Mouse (Mus musculus) midbrain, postnatal 0 days (tissue): ENCODE data around the gene Tnfrsf4. TPM values are rescaled to one million over a fixed set of nuclear protein-coding genes. Genes with fewer than 3 reads are reported as not detected.

Source experiments
- ATAC-seq: fragments of 200-750 bp; cut with Nextera tagmentation; 2 replicates; pipeline ENCODE4 v1.8.0; 2017; ENCODE audit warnings: moderate number of reproducible peaks, mild to moderate bottlenecking, moderate TSS enrichment, moderate library complexity; ENCODE audit not compliant: low FRiP score
- DNase-seq: peaks from one replicate; pipeline ENCODE4 v3.0.0-alpha.2; 2015; ENCODE audit warnings: low spot score
- H3K27ac ChIP-seq: fragments of 300-500 bp; sonication (generic); 2 replicates; pipeline ENCODE4 v1.5.1; 2014; ENCODE audit warnings: low read depth, mild to moderate bottlenecking, low read length, mixed read lengths
- H3K27me3 ChIP-seq: fragments of 300-500 bp; sonication (generic); 2 replicates; pipeline ENCODE4 v1.6.1; 2014; ENCODE audit warnings: low read length, control low read depth, mixed read lengths; ENCODE audit not compliant: insufficient read depth
- H3K36me3 ChIP-seq: fragments of 300-500 bp; sonication (generic); 2 replicates; pipeline ENCODE4 v1.6.1; 2014; ENCODE audit warnings: low read length, control low read depth, mixed read lengths; ENCODE audit not compliant: insufficient read depth
- H3K4me1 ChIP-seq: fragments of 300-500 bp; sonication (generic); 2 replicates; pipeline ENCODE4 v1.6.1; 2014; ENCODE audit warnings: mild to moderate bottlenecking, control low read depth, antibody characterized with exemption, low read length, mixed read lengths; ENCODE audit not compliant: insufficient read depth
- H3K4me2 ChIP-seq: fragments of 300-500 bp; sonication (generic); 2 replicates; pipeline ENCODE4 v1.6.1; 2014; ENCODE audit warnings: low read depth, mild to moderate bottlenecking, low read length, mixed read lengths; ENCODE audit not compliant: poor library complexity, severe bottlenecking
- H3K4me3 ChIP-seq: fragments of 300-500 bp; sonication (generic); 2 replicates; pipeline ENCODE4 v1.5.1; 2014; ENCODE audit warnings: low read depth, mild to moderate bottlenecking, low read length, moderate library complexity
- H3K9ac ChIP-seq: fragments of 300-500 bp; sonication (generic); replicated peaks from 2 replicates; pipeline ENCODE4 v1.6.1; 2014; ENCODE audit warnings: mild to moderate bottlenecking, low read length, moderate library complexity, mixed read lengths; ENCODE audit not compliant: poor library complexity, severe bottlenecking
- H3K9me3 ChIP-seq: fragments of 300-500 bp; sonication (generic); 2 replicates; pipeline ENCODE4 v1.6.1; 2016; ENCODE audit warnings: low read length, control low read depth
- CTCF ChIP-seq: IDR thresholded peaks from 2 replicates; pipeline ENCODE4 v1.5.1; 2016; ENCODE audit warnings: antibody characterized with exemption, mild to moderate bottlenecking
- WGBS: fragments of 180-500 bp; shearing (Covaris S2); extraction: QIAGEN DNeasy Blood & Tissue Kit; methylation state at CpG from one replicate; pipeline ENCODE4 v1.1.7; 2014; 5-methylcytosine and 5-hydroxymethylcytosine counted together
- polyA plus RNA-seq: library from polyadenylated mRNA; unstranded; fragments of >200 nt; fragmentation: Nextera tagmentation; extraction: Ambion mirVana; gene quantifications from 2 replicates; pipeline ENCODE4 v1.2.1, GENCODE M21; 2015
- total RNA-seq: library from RNA; depleted of rRNA; stranded (reverse); fragments of >200 nt; gene quantifications from 2 replicates; pipeline ENCODE4 v1.2.3, GENCODE M21; 2014

The Tnfrsf4 gene
- total and polyA plus RNA-seq, 2 experiments from 2014 or later: 0.78 to 1.4 TPM

DNA sequence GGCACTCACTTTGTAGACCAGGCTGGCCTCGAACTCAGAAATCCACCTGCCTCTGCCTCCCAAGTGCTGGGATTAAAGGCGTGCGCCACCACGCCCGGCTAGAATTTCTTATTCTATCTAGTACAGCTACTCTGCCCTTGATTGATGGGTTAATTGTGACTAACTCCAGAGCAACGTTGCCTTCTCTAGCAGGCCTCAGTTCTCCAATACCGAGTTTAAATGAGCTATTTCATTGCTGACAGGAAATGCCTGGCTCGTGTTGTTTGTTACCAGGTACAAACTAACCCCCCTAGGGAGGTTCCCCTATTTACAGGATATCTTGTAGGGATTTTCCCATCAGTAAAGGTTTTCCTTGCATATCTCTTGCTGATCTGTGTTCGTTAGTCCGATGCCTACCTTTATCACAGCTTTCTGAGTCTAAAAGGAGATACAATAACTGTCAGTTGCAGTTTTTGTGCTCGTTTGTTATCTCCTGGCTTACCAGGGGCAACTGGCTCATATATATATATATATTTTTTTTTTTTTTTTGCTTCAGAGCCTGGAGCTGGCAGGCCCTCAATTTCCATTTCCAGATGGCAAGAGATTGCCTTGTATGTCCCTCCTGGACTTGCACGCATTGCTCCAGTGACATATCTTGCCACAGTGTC lies 32.1 kb upstream of the Tnfrsf4 start:
- Histone ChIP-seq H3K4me1 (no peaks in the 10 kb centered on the region), H3K27me3 (no peaks in the 10 kb centered on the region), H3K9ac (no peak overlapping the region), H3K27ac (no peak overlapping the region), H3K4me2 (no peak overlapping the region), H3K9me3 (no peaks in the 10 kb centered on the region), H3K36me3 (no peaks in the 10 kb centered on the region), H3K4me3 (no peak overlapping the region)
- DNase-seq: no peak
- WGBS: 82% methylated on average over 12 of the region's 12 CpGs
- ATAC-seq: no peak
- no peak for TF ChIP-seq CTCF

DNA sequence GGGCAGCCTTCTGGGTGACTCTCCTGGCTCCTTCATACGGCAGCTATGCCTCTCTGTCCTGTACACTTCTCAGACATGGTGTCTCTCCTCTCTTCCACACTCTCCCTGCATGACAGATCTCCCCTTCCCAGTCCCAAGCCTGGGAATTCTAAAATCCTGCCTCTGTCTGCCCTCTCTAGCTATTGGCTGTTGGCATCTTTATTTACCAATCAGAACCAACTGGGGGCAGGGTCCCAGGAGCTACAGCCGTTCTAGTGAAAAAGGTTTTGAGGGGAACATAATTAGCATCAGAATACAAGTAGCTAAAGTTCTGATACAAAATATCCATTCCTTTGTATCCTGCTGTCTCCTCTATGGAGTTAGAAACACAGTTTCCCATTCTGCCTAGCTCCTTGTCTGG lies 29.9 kb upstream of the Tnfrsf4 start:
- ATAC-seq: no peak
- H3K27ac ChIP-seq: no peak overlapping the region
- H3K9me3 ChIP-seq: no peaks in the 10 kb centered on the region
- H3K4me3 ChIP-seq: no peak overlapping the region
- no peaks in the 10 kb centered on the region for H3K4me1 ChIP-seq
- H3K36me3 ChIP-seq: no peaks in the 10 kb centered on the region
- DNase-seq: no peak
- H3K4me2 ChIP-seq: no peak overlapping the region
- WGBS: 5% methylated on average over 2 of the region's 2 CpGs
- H3K27me3 ChIP-seq: no peaks in the 10 kb centered on the region
- no peak overlapping the region for H3K9ac ChIP-seq
- no peak for TF ChIP-seq CTCF

- peaks cover 7% of the 10 kb centered on the region for H3K4me1 ChIP-seq
- 0 out of 2 replicates have a peak, but pooled peaks cover 3% of the 10 kb centered on the region for H3K36me3 ChIP-seq
- ATAC-seq (peak; percentile 0; the same call in 1 of the 2 replicates), DNase-seq (no peak)
- H3K9me3 ChIP-seq: no peaks in the 10 kb centered on the region
- no peak for TF ChIP-seq CTCF
- peak overlapping the region; percentile 95 for H3K4me2 ChIP-seq
- WGBS: 86% methylated on average over 22 of the region's 22 CpGs
- peak overlapping the region; percentile 72 for H3K9ac ChIP-seq
- H3K27me3 ChIP-seq: no peaks in the 10 kb centered on the region
- H3K27ac ChIP-seq: peak overlapping the region; percentile 94
- H3K4me3 ChIP-seq: peak overlapping the region; percentile 73
Measured at GRCm38 (mm10) chr4:155991211-155991907, 22.3 kb upstream of the Tnfrsf4 start.

DNA sequence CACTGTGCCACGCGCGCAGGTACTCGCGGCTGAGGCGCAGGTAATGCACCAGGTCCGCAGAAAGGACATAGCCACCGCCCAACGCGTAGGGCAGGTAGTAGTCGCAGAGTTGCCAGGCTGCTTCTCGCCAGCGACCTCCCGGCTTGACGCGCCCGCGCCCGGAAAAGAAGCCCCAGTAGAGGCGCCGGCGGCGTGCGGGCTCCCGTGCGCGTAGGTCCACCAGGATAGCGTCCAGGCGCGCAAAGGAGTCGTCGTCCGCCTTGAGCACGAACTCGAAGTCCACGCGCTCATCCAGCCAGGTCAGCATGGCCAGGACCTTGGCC lies 21.8 kb upstream of the Tnfrsf4 start:
- H3K4me1 ChIP-seq: peaks cover 7% of the 10 kb centered on the region
- DNase-seq (no peak), ATAC-seq (peak; percentile 14)
- peak overlapping the region; percentile 72 for H3K9ac ChIP-seq
- H3K4me2 ChIP-seq: peak overlapping the region; percentile 95
- H3K27me3 ChIP-seq: no peaks in the 10 kb centered on the region
- H3K4me3 ChIP-seq: peak overlapping the region; percentile 73
- peak overlapping the region; percentile 94 for H3K27ac ChIP-seq
- WGBS: 26% methylated on average over 33 of the region's 37 CpGs
- TF ChIP-seq CTCF: no peak
- 0 out of 2 replicates have a peak, but pooled peaks cover 7% of the 10 kb centered on the region for H3K36me3 ChIP-seq
- H3K9me3 ChIP-seq: no peaks in the 10 kb centered on the region

DNA sequence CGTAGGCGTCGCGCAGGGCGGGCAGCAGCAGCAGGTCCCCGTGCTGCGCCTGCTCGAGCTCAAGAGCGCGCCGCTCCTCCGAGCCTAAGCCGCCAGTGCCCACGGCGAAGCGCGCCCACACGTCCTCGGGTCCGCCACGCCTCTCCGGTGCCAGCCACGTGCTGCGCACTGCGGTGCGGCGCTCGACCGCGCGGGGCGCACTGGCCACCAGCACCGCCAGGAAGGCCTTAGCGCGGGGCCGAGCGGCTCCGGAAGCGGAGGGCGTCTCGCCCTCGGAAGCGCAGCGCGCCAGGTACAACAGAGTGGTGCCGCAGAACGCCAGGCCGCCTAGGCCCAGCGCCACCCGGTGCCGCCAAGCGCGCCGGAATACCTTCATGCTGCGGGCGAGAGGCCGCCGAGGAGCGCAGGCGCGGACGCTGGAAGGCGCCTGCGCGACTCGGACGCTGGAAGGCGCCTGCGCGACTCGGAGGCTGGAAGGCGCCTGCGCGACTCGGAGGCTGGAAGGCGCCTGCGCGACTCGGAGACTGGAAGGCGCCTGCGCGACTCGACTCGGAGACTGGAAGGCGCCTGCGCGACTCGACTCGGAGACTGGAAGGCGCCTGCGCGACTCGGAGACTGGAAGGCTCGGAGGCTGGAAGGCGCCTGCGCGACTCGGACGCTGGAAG lies 21.3 kb upstream of the Tnfrsf4 start, which contains the start of the genes B3galt6 and Sdf4:
Gene B3galt6 (minus strand): TSS at position 409 of the 665 bp plus-strand sequence.
Gene Sdf4 (plus strand): TSS at position 632 of the 665 bp plus-strand sequence.
- peak; percentile 78 for TF ChIP-seq CTCF
- WGBS: under 1% methylated on average over 99 of the region's 99 CpGs
- ATAC-seq (peak; percentile 90), DNase-seq (peak; percentile 88)
- H3K4me2 ChIP-seq: peak within 1 kb of the TSS; percentile 95
- H3K27ac ChIP-seq: peak within 1 kb of the TSS; percentile 94
- peaks cover 12% of the 10 kb centered on the region; the same call in 1 of the 2 replicates for H3K36me3 ChIP-seq
- H3K27me3 ChIP-seq: no peaks in the 10 kb centered on the region
- H3K9me3 ChIP-seq: no peaks in the 10 kb centered on the region
- H3K4me1 ChIP-seq: peaks cover 7% of the 10 kb centered on the region
- peak within 1 kb of the TSS; percentile 77 for H3K9ac ChIP-seq
- H3K4me3 ChIP-seq: peak within 1 kb of the TSS; percentile 73
